Mouse (Mus musculus): ENCODE data around the gene U2surp. TPM values are rescaled to one million over a fixed set of nuclear protein-coding genes. Genes with fewer than 3 reads are reported as not detected.
A peak's percentile ranks its signal among the peaks of the same experiment; 100 is the strongest.
"Not testable (repeated sequence)": the region's sequence is repeated elsewhere in the genome, so short reads cannot be mapped to it uniquely, and the experiment has no call there.

The U2surp gene
- polyA plus RNA-seq, 1 experiment from 2014 or later: 130 TPM

DNA sequence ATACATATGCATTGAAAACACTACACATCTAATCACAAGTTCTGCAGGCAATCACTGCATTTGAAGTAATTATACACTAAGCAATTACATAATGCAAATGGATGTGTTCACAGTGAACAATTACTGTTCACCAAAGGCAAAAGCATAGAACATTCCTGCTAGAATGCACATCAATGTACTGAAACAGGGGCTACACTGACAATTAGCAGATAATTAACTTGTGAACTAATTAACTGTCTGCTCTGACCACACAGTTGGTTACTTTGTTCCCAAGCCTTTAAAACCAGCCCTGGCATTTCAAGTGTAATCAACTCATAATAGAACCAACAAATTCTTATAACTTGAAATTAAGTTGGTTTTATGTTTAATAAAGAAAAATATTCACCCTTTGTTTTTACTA lies 22.9 kb downstream of the U2surp start:
- H3K9me3 ChIP-seq (replicated peaks): no peaks in the 10 kb centered on the region
- no peaks in the 10 kb centered on the region for H3K4me1 ChIP-seq
- H3K27me3 ChIP-seq (ENCODE audit: low read depth, poor library complexity, severe bottlenecking): no peaks in the 10 kb centered on the region
- DNase-seq (ENCODE audit: low spot score): no peak
- H3K4me3 ChIP-seq: no peak overlapping the region
- peaks cover 81% of the 10 kb centered on the region for H3K36me3 ChIP-seq
- H3K27ac ChIP-seq: no peak overlapping the region

DNA sequence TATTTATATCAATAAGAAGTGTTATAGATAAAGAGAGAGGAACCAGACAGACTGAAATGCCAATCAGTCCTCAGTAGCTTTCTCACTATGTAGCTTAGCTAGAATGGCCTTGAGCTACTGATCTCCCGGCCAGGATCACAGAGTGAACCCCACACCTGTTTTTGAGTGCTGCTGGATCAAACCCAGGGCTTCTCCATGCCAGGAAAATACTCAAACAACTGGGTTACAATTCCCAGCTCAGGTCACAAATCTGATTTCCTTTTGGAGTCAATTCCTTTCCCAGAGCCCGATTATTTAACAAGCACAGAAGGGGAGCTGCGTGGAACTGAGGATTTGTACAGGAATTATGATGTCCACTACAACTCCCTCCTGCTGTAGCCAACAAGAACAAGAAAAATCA lies 31.8 kb downstream of the U2surp start:
- Histone ChIP-seq H3K4me1 (no peaks in the 10 kb centered on the region), H3K9me3 (replicated peaks) (no peaks in the 10 kb centered on the region), H3K36me3 (peaks cover 97% of the 10 kb centered on the region), H3K4me3 (no peak overlapping the region), H3K27ac (no peak overlapping the region), H3K27me3 (ENCODE audit: low read depth, poor library complexity, severe bottlenecking) (no peaks in the 10 kb centered on the region)
- DNase-seq (ENCODE audit: low spot score): no peak
- 90% methylated on average over 3 of the region's 3 CpGs for WGBS

DNA sequence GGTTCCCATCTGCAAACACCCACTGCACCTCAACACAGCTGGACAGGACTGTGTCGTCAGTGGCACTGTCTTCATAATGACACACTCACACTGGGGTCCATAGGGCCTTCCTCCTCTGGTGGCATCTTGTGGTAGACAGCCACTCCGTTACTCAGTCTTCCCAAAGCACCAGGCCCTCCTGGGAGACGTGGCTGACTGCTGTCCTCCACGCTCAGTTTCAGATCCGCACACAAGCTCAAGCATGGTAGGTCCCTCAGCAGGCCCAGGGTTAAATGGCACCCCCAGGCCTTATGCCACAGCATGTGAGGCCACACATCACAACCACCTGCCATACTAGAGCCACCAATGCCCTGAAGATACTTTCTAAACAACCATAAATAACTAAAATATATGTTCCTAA lies 33.4 kb downstream of the U2surp start:
- 93% methylated on average over 5 of the region's 5 CpGs for WGBS

DNA sequence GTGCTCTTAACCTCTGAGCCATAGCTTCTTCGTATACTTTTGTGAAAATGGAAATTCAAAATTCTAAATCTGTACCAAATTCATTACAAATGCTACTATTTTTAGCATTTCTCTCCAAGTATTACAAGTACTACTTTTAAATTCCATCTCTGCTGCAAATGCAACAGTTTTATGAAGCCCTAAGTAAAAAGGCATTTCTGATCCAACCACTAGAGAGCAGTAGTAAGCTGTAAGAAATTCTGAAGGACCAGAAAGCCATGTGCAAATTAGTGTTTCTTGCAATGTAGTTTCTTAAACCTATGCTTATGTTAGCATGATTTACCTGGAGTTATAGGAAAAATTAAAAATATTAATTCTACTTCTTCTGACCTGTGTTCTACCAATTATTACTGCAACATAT lies 38.9 kb downstream of the U2surp start:
- Histone ChIP-seq H3K27me3 (ENCODE audit: low read depth, poor library complexity, severe bottlenecking) (no peaks in the 10 kb centered on the region), H3K36me3 (peaks cover 96% of the 10 kb centered on the region), H3K9me3 (replicated peaks) (no peaks in the 10 kb centered on the region), H3K27ac (no peak overlapping the region), H3K4me3 (no peak overlapping the region), H3K4me1 (no peaks in the 10 kb centered on the region)
- DNase-seq (ENCODE audit: low spot score): no peak
- 91% methylated on average over 1 of the region's 1 CpGs for WGBS

More for the DNA sequence above, 33.4 kb downstream of the U2surp start:
- Histone ChIP-seq H3K27ac (no peak overlapping the region), H3K27me3 (ENCODE audit: low read depth, poor library complexity, severe bottlenecking) (no peaks in the 10 kb centered on the region), H3K4me3 (no peak overlapping the region), H3K4me1 (no peaks in the 10 kb centered on the region), H3K9me3 (replicated peaks) (no peaks in the 10 kb centered on the region), H3K36me3 (peaks cover 96% of the 10 kb centered on the region)
- DNase-seq (ENCODE audit: low spot score): no peak

DNA sequence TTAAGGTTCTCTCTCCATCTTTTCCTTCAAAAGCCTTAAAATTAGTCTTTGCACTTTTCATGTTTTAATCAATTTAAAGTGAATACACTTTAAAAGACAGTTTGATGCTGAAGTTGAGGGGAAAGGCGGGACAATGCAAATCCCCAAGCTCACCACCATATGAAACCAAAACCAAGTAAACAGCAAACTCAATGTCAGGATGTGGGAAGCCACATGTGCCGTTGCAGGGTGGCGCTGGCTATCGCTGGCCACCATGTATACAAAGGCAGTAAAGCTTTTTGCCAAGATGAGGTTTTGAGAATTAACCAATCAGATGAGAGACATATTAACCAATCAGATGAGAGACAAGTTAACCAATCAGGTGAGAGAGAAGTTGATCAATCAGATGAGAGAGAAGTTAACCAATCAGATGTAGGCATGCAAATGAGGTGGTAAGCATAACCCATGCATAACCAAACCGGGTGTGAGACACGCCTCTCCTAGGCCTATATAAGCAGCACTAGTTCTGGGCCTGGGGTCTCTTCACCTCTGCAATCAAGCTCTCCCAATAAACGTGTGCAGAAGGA lies 42.7 kb downstream of the U2surp start:
- H3K9me3 ChIP-seq (replicated peaks); H3K4me3 ChIP-seq; H3K27ac ChIP-seq; H3K4me1 ChIP-seq; H3K27me3 ChIP-seq (ENCODE audit: low read depth, poor library complexity, severe bottlenecking); DNase-seq (ENCODE audit: low spot score): not testable (repeated sequence)
- 94% methylated on average over 7 of the region's 7 CpGs for WGBS
- H3K36me3 ChIP-seq: peaks cover 96% of the 10 kb centered on the region

DNA sequence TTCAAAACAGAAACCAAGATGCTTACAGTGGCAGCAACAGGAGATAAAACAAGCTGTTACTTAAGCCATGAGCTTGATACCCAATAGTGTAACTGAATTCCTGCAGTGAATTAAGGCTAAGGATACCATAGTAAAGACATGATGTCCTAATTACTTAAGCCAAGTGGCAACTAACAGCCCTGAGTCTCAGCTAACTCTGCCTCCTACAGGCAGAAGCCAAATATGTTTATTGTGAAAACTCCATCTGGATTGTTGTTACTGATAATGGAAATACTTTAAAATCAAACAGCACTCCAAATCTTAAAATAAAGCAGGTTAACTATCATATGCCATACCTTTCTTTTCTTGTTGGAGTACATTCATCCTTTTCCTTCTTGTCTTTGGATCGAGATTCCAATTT lies 47.8 kb downstream of the U2surp start:
- no peak for DNase-seq (ENCODE audit: low spot score)
- H3K36me3 ChIP-seq: peaks cover 91% of the 10 kb centered on the region
- WGBS: 88% methylated on average over 1 of the region's 1 CpGs

DNA sequence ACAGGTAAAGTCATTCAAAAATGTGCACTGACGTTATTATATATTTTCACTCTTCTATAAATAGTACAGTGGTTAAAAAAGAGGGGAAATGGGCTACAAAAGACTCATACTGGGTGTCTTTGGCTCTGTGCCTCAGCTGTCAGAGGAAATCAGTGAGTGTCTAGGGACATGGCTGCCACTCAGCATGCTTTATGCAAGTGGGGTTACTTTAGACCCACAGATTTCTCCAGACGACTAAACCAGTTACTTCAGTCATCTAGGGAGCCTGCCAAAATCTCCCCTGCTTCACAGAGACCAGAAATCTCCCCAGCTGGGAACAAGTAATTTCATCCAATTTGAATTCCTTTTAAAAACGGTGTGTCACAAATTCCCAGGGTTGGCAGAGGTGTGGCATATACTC lies 59.9 kb downstream of the U2surp start:
- Histone ChIP-seq H3K27me3 (ENCODE audit: low read depth, poor library complexity, severe bottlenecking) (no peaks in the 10 kb centered on the region), H3K4me3 (no peak overlapping the region), H3K9me3 (replicated peaks) (no peaks in the 10 kb centered on the region), H3K27ac (no peak overlapping the region), H3K36me3 (peaks cover 15% of the 10 kb centered on the region), H3K4me1 (no peaks in the 10 kb centered on the region)
- 80% methylated on average over 3 of the region's 3 CpGs for WGBS
- DNase-seq (ENCODE audit: low spot score): no peak

More for the DNA sequence above, 47.8 kb downstream of the U2surp start:
- H3K4me3 ChIP-seq: no peak overlapping the region
- H3K9me3 ChIP-seq (replicated peaks): no peaks in the 10 kb centered on the region
- no peak overlapping the region for H3K27ac ChIP-seq
- H3K27me3 ChIP-seq (ENCODE audit: low read depth, poor library complexity, severe bottlenecking): no peaks in the 10 kb centered on the region
- H3K4me1 ChIP-seq: no peaks in the 10 kb centered on the region

DNA sequence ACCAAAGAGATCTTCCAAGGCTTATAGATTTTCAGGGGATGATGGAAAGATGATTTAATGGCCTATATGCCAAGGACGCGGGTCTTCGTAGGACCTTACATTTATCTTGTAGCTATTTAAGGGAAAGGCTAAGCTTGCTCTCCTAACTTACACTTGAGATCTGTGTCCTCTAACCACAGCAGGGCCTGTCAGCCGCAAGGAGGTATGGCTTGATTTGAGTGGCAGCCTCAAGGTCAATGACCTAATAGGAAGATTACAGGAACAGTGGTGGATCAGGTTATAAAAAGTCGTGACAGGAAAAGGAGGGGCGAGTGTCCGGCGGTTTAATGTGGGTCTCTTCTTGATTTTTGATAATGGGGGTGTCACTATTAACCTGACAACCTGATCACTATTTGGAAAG lies 61.2 kb downstream of the U2surp start:
- no peak overlapping the region for H3K27ac ChIP-seq
- H3K4me1 ChIP-seq: no peaks in the 10 kb centered on the region
- H3K9me3 ChIP-seq (replicated peaks): no peaks in the 10 kb centered on the region
- H3K36me3 ChIP-seq: 0 out of 2 replicates have a peak, but pooled peaks cover 3% of the 10 kb centered on the region
- WGBS: 96% methylated on average over 8 of the region's 8 CpGs
- no peak for DNase-seq (ENCODE audit: low spot score)
- H3K27me3 ChIP-seq (ENCODE audit: low read depth, poor library complexity, severe bottlenecking): no peaks in the 10 kb centered on the region
- no peak overlapping the region for H3K4me3 ChIP-seq

DNA sequence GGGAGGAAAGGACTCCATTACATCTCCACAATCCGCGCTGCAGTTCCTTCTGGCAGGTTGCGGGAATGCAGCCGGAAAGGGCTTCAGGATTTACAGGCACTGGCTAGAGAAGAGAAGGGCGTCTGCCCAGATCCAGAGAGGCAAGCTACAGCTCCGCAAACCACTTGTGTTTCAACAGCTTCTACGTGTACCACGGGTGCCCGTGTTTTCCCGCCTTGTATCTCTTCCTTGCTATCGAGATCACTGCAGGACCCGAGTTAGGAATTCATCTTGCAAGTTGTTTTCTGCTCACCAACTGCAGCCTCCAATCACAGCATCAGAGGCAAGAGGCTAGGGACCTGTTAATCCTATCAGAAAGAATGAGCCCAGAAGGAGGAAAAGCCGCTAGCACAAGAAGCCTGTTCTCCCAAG lies 69.5 kb downstream of the U2surp start:
- peak; percentile 70 for DNase-seq (ENCODE audit: low spot score)
- WGBS: 9% methylated on average over 13 of the region's 13 CpGs
- Histone ChIP-seq H3K4me1 (peaks cover 12% of the 10 kb centered on the region), H3K4me3 (peak overlapping the region; percentile 37), H3K27me3 (ENCODE audit: low read depth, poor library complexity, severe bottlenecking) (0 out of 2 replicates have a peak, but pooled peaks cover 3% of the 10 kb centered on the region), H3K9me3 (replicated peaks) (no peaks in the 10 kb centered on the region), H3K27ac (peak overlapping the region; percentile 9; the same call in 1 of the 2 replicates), H3K36me3 (no peaks in the 10 kb centered on the region)

DNA sequence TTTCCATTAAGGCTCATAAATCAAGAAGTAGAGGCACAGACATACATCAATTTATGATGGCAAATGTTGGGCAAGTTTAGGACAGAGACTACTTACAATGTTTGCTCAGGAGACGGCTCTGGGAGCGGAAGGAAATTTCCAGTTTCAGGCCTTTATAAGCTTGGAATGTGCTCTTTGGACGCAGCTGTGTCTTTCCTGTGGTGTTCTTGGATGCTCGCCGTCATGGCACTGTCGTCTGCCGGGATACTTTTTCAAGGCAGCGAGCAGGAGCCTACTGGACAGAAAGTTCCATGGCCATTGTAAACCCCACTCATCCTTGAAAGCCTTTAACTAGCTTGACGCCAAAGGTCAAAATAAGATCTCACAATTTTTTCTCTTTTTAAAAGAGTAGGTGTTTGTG lies 73.9 kb downstream of the U2surp start:
- 92% methylated on average over 9 of the region's 9 CpGs for WGBS
- H3K9me3 ChIP-seq (replicated peaks): no peaks in the 10 kb centered on the region
- no peak for DNase-seq (ENCODE audit: low spot score)
- no peaks in the 10 kb centered on the region for H3K27me3 ChIP-seq (ENCODE audit: low read depth, poor library complexity, severe bottlenecking)
- no peak overlapping the region for H3K27ac ChIP-seq
- H3K4me1 ChIP-seq: peaks cover 12% of the 10 kb centered on the region
- no peaks in the 10 kb centered on the region for H3K36me3 ChIP-seq
- no peak overlapping the region for H3K4me3 ChIP-seq

DNA sequence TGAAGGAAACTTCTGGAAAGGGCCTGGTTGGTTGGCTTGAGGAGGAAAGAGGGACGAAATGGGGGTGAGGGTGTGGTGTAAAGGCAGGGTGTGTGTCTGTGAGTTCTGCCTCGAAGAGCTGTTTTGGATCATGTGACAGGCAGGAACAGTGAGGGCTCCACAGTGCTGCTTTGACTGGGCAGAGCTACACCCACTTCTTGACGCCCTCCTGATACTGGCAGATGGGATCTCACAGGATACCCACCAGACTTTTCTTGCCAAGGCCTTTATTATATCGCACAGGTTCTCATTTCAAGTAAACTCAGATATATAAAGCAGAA lies 75.5 kb downstream of the U2surp start:
- 79% methylated on average over 4 of the region's 4 CpGs for WGBS
- Histone ChIP-seq H3K36me3 (no peaks in the 10 kb centered on the region), H3K4me3 (no peak overlapping the region), H3K4me1 (no peaks in the 10 kb centered on the region), H3K27me3 (ENCODE audit: low read depth, poor library complexity, severe bottlenecking) (no peaks in the 10 kb centered on the region), H3K27ac (no peak overlapping the region), H3K9me3 (replicated peaks) (no peaks in the 10 kb centered on the region)
- DNase-seq (ENCODE audit: low spot score): no peak

DNA sequence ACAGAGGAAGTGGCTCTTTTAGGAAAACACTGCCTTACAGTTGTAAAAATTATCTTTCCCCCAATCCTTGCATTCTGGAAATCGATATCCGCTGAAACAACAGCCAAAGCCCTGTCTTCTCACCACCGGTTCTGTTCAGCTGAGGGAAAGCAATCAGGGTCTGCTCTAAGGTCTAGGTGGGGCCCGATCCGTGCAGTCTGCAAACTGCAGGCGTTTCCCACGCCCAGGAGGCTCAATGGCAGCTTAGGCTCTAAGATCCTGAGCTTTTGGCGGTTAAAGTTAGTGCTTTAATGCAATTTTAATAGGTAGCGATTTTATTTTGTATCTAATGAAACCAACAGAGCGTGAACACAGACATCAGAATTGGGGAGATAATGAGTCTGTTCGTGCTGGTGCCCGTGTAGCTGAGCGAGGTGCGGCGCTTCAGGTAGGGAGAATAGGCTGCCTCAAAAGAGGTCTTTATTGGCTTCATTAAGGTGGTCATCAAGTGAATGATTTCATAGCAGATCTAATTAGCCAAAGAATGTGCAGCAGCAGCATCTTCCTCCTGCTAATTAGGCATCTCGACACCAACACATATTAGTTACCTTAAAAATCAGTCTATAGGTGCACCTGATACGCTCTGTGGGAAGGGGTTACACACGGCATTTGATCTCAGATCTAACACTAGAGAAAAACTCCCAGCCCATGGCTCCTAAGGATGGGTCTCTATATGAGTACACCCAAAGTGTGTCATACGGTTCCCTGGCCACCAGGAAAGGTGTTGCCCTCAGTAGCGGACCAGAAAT lies 76.1 kb downstream of the U2surp start:
- no peaks in the 10 kb centered on the region for H3K27me3 ChIP-seq (ENCODE audit: low read depth, poor library complexity, severe bottlenecking)
- no peak overlapping the region for H3K27ac ChIP-seq
- H3K4me3 ChIP-seq: no peak overlapping the region
- DNase-seq (ENCODE audit: low spot score): no peak
- no peaks in the 10 kb centered on the region for H3K9me3 ChIP-seq (replicated peaks)
- H3K36me3 ChIP-seq: no peaks in the 10 kb centered on the region
- 79% methylated on average over 20 of the region's 20 CpGs for WGBS
- no peaks in the 10 kb centered on the region for H3K4me1 ChIP-seq

DNA sequence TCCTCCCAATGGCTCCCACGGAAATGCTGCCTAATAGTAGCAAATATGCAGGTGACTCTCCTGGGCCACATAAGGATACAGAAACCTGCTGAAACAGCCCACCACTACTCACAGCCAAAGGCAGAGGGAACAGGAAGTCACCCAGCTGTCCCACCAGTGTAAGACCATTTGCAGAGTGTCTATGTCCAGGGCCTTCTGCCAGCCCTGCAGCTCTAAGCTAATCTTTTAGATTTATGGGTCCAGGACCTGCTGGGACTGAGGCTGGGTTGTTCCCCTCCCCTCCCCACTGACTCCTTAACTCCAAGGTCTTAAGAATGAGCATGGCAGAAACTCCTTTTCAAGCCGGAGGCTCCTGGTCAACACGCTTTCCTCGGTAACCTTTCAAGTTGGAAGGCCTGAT lies 83.5 kb downstream of the U2surp start:
- H3K4me3 ChIP-seq: no peak overlapping the region
- no peaks in the 10 kb centered on the region for H3K27me3 ChIP-seq (ENCODE audit: low read depth, poor library complexity, severe bottlenecking)
- no peaks in the 10 kb centered on the region for H3K9me3 ChIP-seq (replicated peaks)
- no peak overlapping the region for H3K27ac ChIP-seq
- no peaks in the 10 kb centered on the region for H3K36me3 ChIP-seq
- WGBS: 82% methylated on average over 4 of the region's 4 CpGs
- H3K4me1 ChIP-seq: 0 out of 2 replicates have a peak, but pooled peaks cover 5% of the 10 kb centered on the region
- DNase-seq (ENCODE audit: low spot score): no peak

DNA sequence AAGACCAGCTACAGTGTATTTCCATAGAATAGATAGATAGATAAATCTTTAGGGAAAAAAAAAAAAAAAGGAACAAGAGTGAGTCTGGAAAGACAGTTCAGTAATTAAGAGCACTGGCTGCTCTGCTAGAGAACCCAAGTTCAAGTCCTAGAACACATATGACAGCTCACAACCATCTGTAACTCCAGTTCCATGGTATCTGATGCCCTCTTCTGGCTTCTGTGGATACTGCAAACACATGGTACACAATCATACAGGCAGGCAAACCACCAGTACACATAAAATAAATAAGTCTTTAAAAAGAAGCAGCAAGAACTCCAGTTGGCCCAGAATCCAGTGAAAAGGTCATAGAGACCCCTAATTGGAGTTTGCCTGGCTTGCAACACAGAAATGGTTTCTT lies 97.9 kb downstream of the U2surp start:
- Histone ChIP-seq H3K27me3 (ENCODE audit: low read depth, poor library complexity, severe bottlenecking) (no peaks in the 10 kb centered on the region), H3K4me1 (0 out of 2 replicates have a peak, but pooled peaks cover 5% of the 10 kb centered on the region), H3K27ac (no peak overlapping the region), H3K9me3 (replicated peaks) (no peaks in the 10 kb centered on the region), H3K36me3 (no peaks in the 10 kb centered on the region), H3K4me3 (no peak overlapping the region)
- DNase-seq (ENCODE audit: low spot score): no peak

Measured in limb, embryonic 10.5 days (tissue).